Mouse (Mus musculus) E14TG2a.4 (cell line): ENCODE data around the gene Srd5a2.

Experiments
- CTCF ChIP-seq: conservative IDR thresholded peaks from 2 replicates; pipeline ENCODE4 v1.5.1; 2014; ENCODE audit warnings: low read length
- NANOG ChIP-seq: IDR thresholded peaks from 2 replicates; pipeline ENCODE4 v1.6.1; 2014; ENCODE audit warnings: borderline replicate concordance, low read length, mixed read lengths
- POU5F1 ChIP-seq: IDR thresholded peaks from 2 replicates; pipeline ENCODE4 v1.6.1; 2014; ENCODE audit warnings: low read length, borderline replicate concordance

DNA sequence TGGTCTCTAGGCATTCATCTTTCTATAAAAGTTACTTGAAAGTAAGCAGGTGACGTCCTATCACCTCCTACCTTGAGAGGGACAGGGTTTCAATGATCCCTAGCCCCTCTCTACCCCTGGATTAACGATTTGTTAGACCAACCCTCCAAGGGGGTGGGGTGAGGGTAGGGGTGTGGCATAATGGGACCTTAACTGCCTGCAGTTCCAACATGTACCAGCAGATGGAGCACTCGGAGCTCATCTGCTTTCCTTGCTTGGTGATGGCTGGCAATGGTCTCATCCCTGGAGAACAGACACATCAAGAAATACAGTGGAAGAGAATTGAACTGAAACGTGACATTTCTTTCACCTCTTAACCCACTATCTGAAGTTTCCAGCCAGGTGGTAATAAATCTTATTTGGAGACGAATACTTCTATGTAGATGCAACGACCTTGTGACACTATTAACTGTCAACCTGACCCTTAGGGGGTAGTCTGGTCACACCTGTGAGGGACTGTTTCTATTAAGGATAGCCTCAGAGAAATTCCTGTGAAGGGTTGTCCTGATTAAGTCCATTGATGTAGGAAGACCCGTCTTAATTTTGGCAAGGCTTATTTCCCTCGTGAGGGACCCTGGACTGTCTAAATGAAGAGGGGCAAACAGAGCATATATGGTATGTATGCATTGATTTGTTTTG lies 27.1 kb downstream of the Srd5a2 start:
- TF ChIP-seq CTCF = peak; percentile 82
- no peak for TF ChIP-seq NANOG
- no peak for TF ChIP-seq POU5F1
